Mouse (Mus musculus): Measurements from ENCODE around the gene Chrne. TPM values are rescaled to one million over a fixed set of nuclear protein-coding genes. Genes with fewer than 3 reads are reported as not detected.

Gene Chrne
- polyA plus RNA-seq, 1 experiment from 2014 or later = not detected

DNA sequence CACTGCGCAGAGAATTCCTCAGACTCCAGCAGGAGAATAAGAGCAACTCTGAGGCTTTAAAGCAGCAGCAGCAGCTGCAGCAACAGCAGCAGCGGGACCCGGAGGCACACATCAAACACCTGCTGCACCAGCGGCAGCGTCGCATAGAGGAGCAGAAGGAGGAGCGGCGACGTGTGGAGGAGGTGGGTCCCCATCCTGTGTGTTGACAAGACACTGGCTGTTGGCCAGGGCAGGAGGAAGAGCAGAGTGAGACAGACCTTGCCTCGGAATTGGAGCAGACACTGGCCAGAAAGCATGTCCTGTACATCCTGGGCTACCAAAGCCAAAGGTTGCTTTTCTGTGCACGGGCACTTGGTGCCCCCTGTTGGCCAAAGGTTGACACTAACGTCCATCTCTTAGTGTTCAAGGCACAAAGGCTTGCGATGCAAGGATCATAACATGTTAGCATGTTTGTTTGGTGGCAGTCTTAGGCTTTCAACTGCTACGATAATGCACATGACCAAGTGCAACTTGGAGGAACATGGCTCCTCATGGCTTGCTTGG, 13.9 kb downstream of the Chrne start:
- Histone ChIP-seq H3K36me3 (replicated peaks; ENCODE audit: control insufficient read depth, insufficient read depth) (peaks cover 85% of the 10 kb centered on the region), H3K4me2 (replicated peaks) (no peak overlapping the region), H3K27me3 (ENCODE audit: control insufficient read depth, insufficient read depth, low read length) (no peaks in the 10 kb centered on the region), H3K4me3 (replicated peaks; ENCODE audit: low read length) (no peak overlapping the region), H3K4me1 (replicated peaks; ENCODE audit: control insufficient read depth, insufficient read depth, low read length) (no peaks in the 10 kb centered on the region), H3K9me3 (ENCODE audit: control insufficient read depth, low read length) (no peaks in the 10 kb centered on the region), H3K27ac (no peak overlapping the region), H3K9ac (no peak overlapping the region)
- DNase-seq (ENCODE audit: low spot score) (peak; percentile 84), ATAC-seq (ENCODE audit: low FRiP score) (0 out of 2 replicates have a peak, but pooled peaks have one; percentile 34)
- WGBS = 57% methylated on average over 14 of the region's 14 CpGs

DNA sequence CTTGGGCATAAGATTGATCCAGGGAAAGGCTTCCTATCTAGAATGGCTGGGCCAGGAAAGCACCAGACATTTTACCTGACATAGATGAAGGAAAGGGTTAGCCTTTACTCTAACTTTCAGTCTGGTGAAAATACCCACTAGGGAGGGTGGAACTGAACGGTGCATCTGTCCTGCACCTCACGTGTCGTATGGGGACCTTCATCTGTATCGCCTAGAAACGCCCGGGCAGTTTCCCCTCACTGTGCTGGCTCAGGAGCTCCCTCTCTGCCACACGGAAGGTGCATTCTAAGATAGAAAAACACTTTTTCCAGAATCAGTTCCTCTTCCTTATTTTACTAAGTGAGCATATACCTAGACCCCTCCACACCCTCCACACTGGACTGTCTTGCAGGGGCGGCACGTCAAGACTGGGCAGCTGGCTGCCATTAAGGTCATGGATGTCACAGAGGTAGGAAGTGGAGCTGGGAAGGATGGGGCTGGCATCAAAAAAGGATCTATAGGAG, 20.5 kb downstream of the Chrne start:
- Histone ChIP-seq H3K4me1 (replicated peaks; ENCODE audit: control insufficient read depth, insufficient read depth, low read length) (peaks cover 4% of the 10 kb centered on the region; the same call in 1 of the 2 replicates), H3K9ac (no peak overlapping the region), H3K4me3 (replicated peaks; ENCODE audit: low read length) (no peak overlapping the region), H3K9me3 (ENCODE audit: control insufficient read depth, low read length) (no peaks in the 10 kb centered on the region), H3K27ac (no peak overlapping the region), H3K4me2 (replicated peaks) (no peak overlapping the region), H3K36me3 (replicated peaks; ENCODE audit: control insufficient read depth, insufficient read depth) (peaks cover 47% of the 10 kb centered on the region), H3K27me3 (ENCODE audit: control insufficient read depth, insufficient read depth, low read length) (no peaks in the 10 kb centered on the region)
- WGBS = 92% methylated on average over 9 of the region's 9 CpGs
- ATAC-seq (ENCODE audit: low FRiP score) (no peak), DNase-seq (ENCODE audit: low spot score) (no peak)

DNA sequence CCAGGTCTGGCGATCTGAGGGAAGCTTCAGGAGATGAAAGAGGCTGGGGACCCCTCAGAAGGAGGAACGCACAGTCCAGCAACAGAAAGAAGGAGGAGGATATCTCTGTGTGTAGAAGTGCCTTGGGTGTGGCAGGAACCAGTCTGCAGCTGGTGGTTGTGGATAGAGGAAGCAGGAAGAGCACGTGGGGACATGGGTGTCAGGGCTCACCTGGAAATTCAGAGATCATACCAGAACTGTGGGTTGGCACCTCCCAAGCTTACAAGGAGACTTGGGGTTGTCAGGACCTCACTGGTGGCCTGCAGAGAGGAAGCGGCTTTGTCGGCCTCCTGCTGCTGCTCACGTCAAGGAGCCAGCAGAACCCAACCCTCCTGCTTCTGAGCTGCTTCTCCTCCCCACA, 21.7 kb downstream of the Chrne start:
- peaks cover 37% of the 10 kb centered on the region for H3K36me3 ChIP-seq (replicated peaks; ENCODE audit: control insufficient read depth, insufficient read depth)
- no peak overlapping the region for H3K4me3 ChIP-seq (replicated peaks; ENCODE audit: low read length)
- no peaks in the 10 kb centered on the region for H3K27me3 ChIP-seq (ENCODE audit: control insufficient read depth, insufficient read depth, low read length)
- no peak overlapping the region for H3K9ac ChIP-seq
- H3K4me2 ChIP-seq (replicated peaks) = no peak overlapping the region
- H3K4me1 ChIP-seq (replicated peaks; ENCODE audit: control insufficient read depth, insufficient read depth, low read length) = peaks cover 4% of the 10 kb centered on the region; the same call in 1 of the 2 replicates
- no peak overlapping the region for H3K27ac ChIP-seq
- ATAC-seq (ENCODE audit: low FRiP score) (no peak), DNase-seq (ENCODE audit: low spot score) (no peak)
- H3K9me3 ChIP-seq (ENCODE audit: control insufficient read depth, low read length) = no peaks in the 10 kb centered on the region
- WGBS = 88% methylated on average over 6 of the region's 6 CpGs

DNA sequence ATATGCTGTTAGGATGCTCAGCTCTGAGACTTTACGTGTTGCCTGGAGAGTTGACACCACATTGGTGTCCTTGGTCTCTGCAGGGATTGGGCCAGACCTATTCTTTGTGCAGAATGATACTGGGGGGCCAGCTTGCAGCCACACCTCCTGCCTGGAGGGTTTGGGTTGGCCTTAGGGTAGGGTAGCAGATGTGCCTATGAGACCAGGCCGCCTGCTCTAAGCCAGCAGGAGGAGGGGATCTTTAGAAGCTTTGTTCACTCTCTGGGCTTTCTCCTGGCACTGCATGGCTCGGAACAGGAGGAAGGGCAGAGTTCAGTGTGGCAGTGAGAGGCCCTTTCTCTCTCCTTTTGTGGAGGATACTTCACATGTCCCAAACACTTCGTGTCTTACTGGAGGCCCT, 22.9 kb downstream of the Chrne start:
- peaks cover 4% of the 10 kb centered on the region; the same call in 1 of the 2 replicates for H3K4me1 ChIP-seq (replicated peaks; ENCODE audit: control insufficient read depth, insufficient read depth, low read length)
- H3K9ac ChIP-seq = 0 out of 2 replicates have a peak overlapping the region, but pooled peaks have one; percentile 2
- H3K27me3 ChIP-seq (ENCODE audit: control insufficient read depth, insufficient read depth, low read length) = no peaks in the 10 kb centered on the region
- WGBS = 39% methylated on average over 4 of the region's 4 CpGs
- H3K9me3 ChIP-seq (ENCODE audit: control insufficient read depth, low read length) = no peaks in the 10 kb centered on the region
- ATAC-seq (ENCODE audit: low FRiP score) (no peak), DNase-seq (ENCODE audit: low spot score) (no peak)
- no peak overlapping the region for H3K4me2 ChIP-seq (replicated peaks)
- H3K4me3 ChIP-seq (replicated peaks; ENCODE audit: low read length) = no peak overlapping the region
- peak overlapping the region; percentile 33 for H3K27ac ChIP-seq
- H3K36me3 ChIP-seq (replicated peaks; ENCODE audit: control insufficient read depth, insufficient read depth) = peaks cover 27% of the 10 kb centered on the region

DNA sequence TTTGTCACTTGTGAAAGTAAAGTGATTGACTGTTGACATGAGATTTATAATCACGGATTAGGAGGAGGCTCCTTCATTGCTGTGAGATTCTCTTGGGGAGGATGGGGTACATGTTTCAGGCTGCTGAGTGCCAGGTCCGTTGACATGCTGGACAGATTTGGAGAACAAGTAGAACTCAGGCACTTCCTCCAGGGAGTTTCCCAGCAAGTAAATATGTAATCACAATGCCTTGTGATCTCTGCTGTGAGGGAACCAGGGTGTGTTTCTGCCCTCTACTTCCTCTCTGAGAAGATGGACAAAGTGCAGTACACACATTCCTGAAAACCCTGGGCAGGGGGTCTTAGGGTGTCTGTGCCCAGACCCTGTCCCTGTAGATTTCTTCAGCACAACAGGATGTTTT, 23.4 kb downstream of the Chrne start:
- no peak overlapping the region for H3K4me2 ChIP-seq (replicated peaks)
- H3K27me3 ChIP-seq (ENCODE audit: control insufficient read depth, insufficient read depth, low read length) = no peaks in the 10 kb centered on the region
- 0 out of 2 replicates have a peak overlapping the region, but pooled peaks have one; percentile 2 for H3K9ac ChIP-seq
- 72% methylated on average over 2 of the region's 2 CpGs for WGBS
- DNase-seq (ENCODE audit: low spot score) (no peak), ATAC-seq (ENCODE audit: low FRiP score) (no peak)
- no peak overlapping the region for H3K27ac ChIP-seq
- H3K4me3 ChIP-seq (replicated peaks; ENCODE audit: low read length) = no peak overlapping the region
- H3K36me3 ChIP-seq (replicated peaks; ENCODE audit: control insufficient read depth, insufficient read depth) = peaks cover 27% of the 10 kb centered on the region
- H3K9me3 ChIP-seq (ENCODE audit: control insufficient read depth, low read length) = no peaks in the 10 kb centered on the region
- H3K4me1 ChIP-seq (replicated peaks; ENCODE audit: control insufficient read depth, insufficient read depth, low read length) = peaks cover 4% of the 10 kb centered on the region; the same call in 1 of the 2 replicates

DNA sequence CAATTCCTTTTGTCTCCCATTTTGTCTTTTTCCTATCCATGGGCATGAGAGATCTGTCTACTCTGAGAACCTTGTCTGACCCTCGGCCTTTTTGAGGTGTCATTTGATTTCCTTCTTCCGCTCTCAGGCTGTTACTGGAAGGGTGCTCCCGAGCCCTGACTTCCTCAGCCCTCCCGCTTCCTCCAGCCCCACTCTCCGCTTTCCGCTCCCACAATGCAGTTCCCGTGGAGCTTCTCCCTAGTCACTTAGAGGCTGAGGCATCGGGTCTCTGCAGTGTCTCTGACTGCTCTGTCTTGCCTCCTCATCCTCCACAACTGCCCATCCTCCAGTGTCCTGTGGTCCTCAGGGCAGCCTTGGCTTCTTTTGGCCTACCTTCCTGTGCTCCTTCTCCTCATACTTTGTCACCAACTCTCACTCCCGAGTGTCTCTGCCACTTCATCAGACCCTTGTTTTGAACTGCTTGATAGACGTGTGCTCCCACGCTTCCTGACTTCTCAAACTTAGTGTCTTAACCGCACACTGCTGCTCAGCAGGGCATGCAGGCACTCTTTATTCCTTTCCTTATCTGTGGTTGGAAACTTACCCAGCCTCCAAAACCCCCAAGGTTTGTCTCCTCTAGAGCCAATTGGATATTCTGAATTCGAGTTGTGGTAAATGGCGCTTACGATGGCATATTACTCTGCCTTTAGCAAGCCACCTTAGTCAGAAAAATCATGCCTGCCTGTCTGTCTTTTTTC, 24.6 kb downstream of the Chrne start:
- Histone ChIP-seq H3K27ac (no peak overlapping the region), H3K9ac (no peak overlapping the region), H3K27me3 (ENCODE audit: control insufficient read depth, insufficient read depth, low read length) (no peaks in the 10 kb centered on the region), H3K9me3 (ENCODE audit: control insufficient read depth, low read length) (no peaks in the 10 kb centered on the region), H3K4me1 (replicated peaks; ENCODE audit: control insufficient read depth, insufficient read depth, low read length) (peaks cover 4% of the 10 kb centered on the region; the same call in 1 of the 2 replicates), H3K4me2 (replicated peaks) (no peak overlapping the region), H3K36me3 (replicated peaks; ENCODE audit: control insufficient read depth, insufficient read depth) (peaks cover 23% of the 10 kb centered on the region), H3K4me3 (replicated peaks; ENCODE audit: low read length) (no peak overlapping the region)
- ATAC-seq (ENCODE audit: low FRiP score) = no peak
- 90% methylated on average over 15 of the region's 15 CpGs for WGBS
- DNase-seq (ENCODE audit: low spot score) = no peak

DNA sequence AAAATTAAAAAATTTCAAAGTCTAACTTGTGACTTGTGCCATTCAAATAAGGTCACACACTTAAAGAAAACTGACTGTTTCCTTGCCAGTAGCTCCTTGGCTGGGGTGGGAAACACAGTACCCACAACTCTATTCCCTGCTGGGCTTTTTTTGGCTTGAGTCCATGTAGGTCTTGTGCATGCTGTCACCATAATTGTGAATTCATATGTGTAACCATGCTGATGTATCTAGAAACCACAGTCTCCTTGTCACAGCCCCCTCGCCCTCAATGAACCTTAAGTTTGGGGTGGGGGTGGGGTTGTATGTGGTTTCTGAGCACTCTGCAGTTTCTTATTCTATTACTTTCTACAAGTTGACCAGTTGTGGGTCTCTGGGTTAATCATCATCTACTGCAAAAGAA, 27.3 kb downstream of the Chrne start:
- H3K36me3 ChIP-seq (replicated peaks; ENCODE audit: control insufficient read depth, insufficient read depth) = no peaks in the 10 kb centered on the region
- 92% methylated on average over 1 of the region's 1 CpGs for WGBS
- DNase-seq (ENCODE audit: low spot score) = no peak
- no peak overlapping the region for H3K4me3 ChIP-seq (replicated peaks; ENCODE audit: low read length)
- H3K4me1 ChIP-seq (replicated peaks; ENCODE audit: control insufficient read depth, insufficient read depth, low read length) = peaks cover 4% of the 10 kb centered on the region; the same call in 1 of the 2 replicates
- no peak for ATAC-seq (ENCODE audit: low FRiP score)
- H3K27ac ChIP-seq = no peak overlapping the region
- H3K9me3 ChIP-seq (ENCODE audit: control insufficient read depth, low read length) = no peaks in the 10 kb centered on the region
- no peak overlapping the region for H3K4me2 ChIP-seq (replicated peaks)
- H3K27me3 ChIP-seq (ENCODE audit: control insufficient read depth, insufficient read depth, low read length) = no peaks in the 10 kb centered on the region
- no peak overlapping the region for H3K9ac ChIP-seq

DNA sequence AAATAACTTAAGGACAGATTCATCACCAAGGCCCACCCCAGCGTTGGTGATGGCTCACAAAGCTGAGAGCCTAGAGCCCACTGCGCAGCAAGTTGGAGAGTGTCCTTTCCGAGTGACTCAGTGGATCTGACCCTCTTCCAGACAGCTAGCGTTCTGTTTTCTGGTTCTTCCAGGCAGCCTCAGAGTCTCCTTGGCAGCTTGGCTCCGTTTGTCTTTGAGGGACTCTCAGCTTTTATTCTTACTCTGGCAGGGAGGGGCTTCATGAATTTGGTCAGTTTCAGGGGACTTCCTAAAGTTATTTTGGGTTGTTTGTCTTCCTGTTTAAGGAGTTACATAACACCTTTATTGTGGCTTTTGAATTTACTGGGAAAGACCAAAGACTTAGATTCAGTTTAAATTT, 32.1 kb downstream of the Chrne start:
- Histone ChIP-seq H3K9ac (no peak overlapping the region), H3K27ac (no peak overlapping the region), H3K27me3 (ENCODE audit: control insufficient read depth, insufficient read depth, low read length) (no peaks in the 10 kb centered on the region), H3K4me3 (replicated peaks; ENCODE audit: low read length) (no peak overlapping the region), H3K9me3 (ENCODE audit: control insufficient read depth, low read length) (no peaks in the 10 kb centered on the region), H3K4me2 (replicated peaks) (no peak overlapping the region), H3K36me3 (replicated peaks; ENCODE audit: control insufficient read depth, insufficient read depth) (no peaks in the 10 kb centered on the region), H3K4me1 (replicated peaks; ENCODE audit: control insufficient read depth, insufficient read depth, low read length) (peaks cover 15% of the 10 kb centered on the region; the same call in 1 of the 2 replicates)
- DNase-seq (ENCODE audit: low spot score) (no peak), ATAC-seq (ENCODE audit: low FRiP score) (no peak)
- 77% methylated on average over 5 of the region's 5 CpGs for WGBS

DNA sequence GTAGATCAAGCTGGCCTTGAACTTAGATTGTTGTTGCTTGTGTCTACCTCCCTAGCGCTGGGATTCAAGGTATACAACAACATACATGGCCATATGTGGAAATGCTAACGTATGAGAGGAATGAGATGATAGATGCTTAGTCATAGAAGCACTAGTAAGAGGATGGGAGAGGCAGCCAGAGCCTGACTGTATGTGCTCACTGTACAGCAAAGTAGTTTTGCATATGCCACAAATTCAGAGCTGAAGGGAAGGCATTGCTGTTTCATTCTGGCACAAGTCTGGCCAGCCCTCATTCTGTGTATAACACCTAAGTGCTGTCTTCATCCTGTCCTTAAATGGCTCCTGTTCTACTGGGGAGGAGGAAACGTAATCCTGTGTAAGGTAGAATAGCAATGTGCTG, 32.8 kb downstream of the Chrne start:
- 88% methylated on average over 3 of the region's 3 CpGs for WGBS

More for the DNA sequence above, 32.8 kb downstream of the Chrne start:
- H3K4me1 ChIP-seq (replicated peaks; ENCODE audit: control insufficient read depth, insufficient read depth, low read length) = peaks cover 15% of the 10 kb centered on the region; the same call in 1 of the 2 replicates
- H3K9ac ChIP-seq = no peak overlapping the region
- no peaks in the 10 kb centered on the region for H3K27me3 ChIP-seq (ENCODE audit: control insufficient read depth, insufficient read depth, low read length)
- ATAC-seq (ENCODE audit: low FRiP score) = no peak
- no peak for DNase-seq (ENCODE audit: low spot score)
- H3K4me2 ChIP-seq (replicated peaks) = no peak overlapping the region
- no peaks in the 10 kb centered on the region for H3K9me3 ChIP-seq (ENCODE audit: control insufficient read depth, low read length)
- H3K4me3 ChIP-seq (replicated peaks; ENCODE audit: low read length) = no peak overlapping the region
- H3K27ac ChIP-seq = no peak overlapping the region
- H3K36me3 ChIP-seq (replicated peaks; ENCODE audit: control insufficient read depth, insufficient read depth) = no peaks in the 10 kb centered on the region
